Mouse (Mus musculus): Measurements from ENCODE around the gene Dda1.
A peak's percentile ranks its signal among the peaks of the same experiment; 100 is the strongest.

Dda1 gene

GRCm38 (mm10) chr8:71495039-71495438 lies 26.0 kb downstream of the Dda1 start:
- DNase-seq (ENCODE audit: low read depth, low spot score) = peak; percentile 94

GRCm38 (mm10) chr8:71495811-71496210 lies 26.8 kb downstream of the Dda1 start:
- peak; percentile 57 for DNase-seq (ENCODE audit: low read depth, low spot score)

GRCm38 (mm10) chr8:71496481-71496880 lies 27.5 kb downstream of the Dda1 start:
- peak; percentile 93 for DNase-seq (ENCODE audit: low read depth, low spot score)

GRCm38 (mm10) chr8:71497077-71497645 lies 28.2 kb downstream of the Dda1 start:
- no peak for DNase-seq (ENCODE audit: low read depth, low spot score)

- DNase-seq (ENCODE audit: low read depth, low spot score) = no peak
These were observed 29.0 kb downstream of the Dda1 start for GRCm38 (mm10) chr8:71497881-71498501.

GRCm38 (mm10) chr8:71498816-71499690 lies 30.1 kb downstream of the Dda1 start:
- DNase-seq (ENCODE audit: low read depth, low spot score) = no peak

- DNase-seq (ENCODE audit: low read depth, low spot score) = no peak
These were observed 35.4 kb downstream of the Dda1 start for GRCm38 (mm10) chr8:71504349-71504748.

GRCm38 (mm10) chr8:71505326-71505725 lies 36.3 kb downstream of the Dda1 start:
- DNase-seq (ENCODE audit: low read depth, low spot score) = peak; percentile 84

- DNase-seq (ENCODE audit: low read depth, low spot score) = peak; percentile 76
These were observed 37.0 kb downstream of the Dda1 start for GRCm38 (mm10) chr8:71505979-71506378.

GRCm38 (mm10) chr8:71507589-71508104 lies 38.6 kb downstream of the Dda1 start:
- no peak for DNase-seq (ENCODE audit: low read depth, low spot score)

- DNase-seq (ENCODE audit: low read depth, low spot score) = peak; percentile 89
These were observed 40.3 kb downstream of the Dda1 start for GRCm38 (mm10) chr8:71509316-71509715.

GRCm38 (mm10) chr8:71511644-71512043 lies 42.6 kb downstream of the Dda1 start, which contains the start of gene Plvap:
TSS of gene Plvap (minus strand) at chr8:71511752.
- DNase-seq (ENCODE audit: low read depth, low spot score) = no peak

GRCm38 (mm10) chr8:71513018-71513754 lies 44.2 kb downstream of the Dda1 start:
- DNase-seq (ENCODE audit: low read depth, low spot score) = no peak

GRCm38 (mm10) chr8:71515043-71515442 lies 46.0 kb downstream of the Dda1 start:
- no peak for DNase-seq (ENCODE audit: low read depth, low spot score)

GRCm38 (mm10) chr8:71516786-71517185 lies 47.8 kb downstream of the Dda1 start:
- DNase-seq (ENCODE audit: low read depth, low spot score) = peak; percentile 34

- peak; percentile 92 for DNase-seq (ENCODE audit: low read depth, low spot score)
These were observed 50.2 kb downstream of the Dda1 start for GRCm38 (mm10) chr8:71519037-71519825.

- DNase-seq (ENCODE audit: low read depth, low spot score) = peak; percentile 99
These were observed 52.6 kb downstream of the Dda1 start for GRCm38 (mm10) chr8:71521634-71522033.

GRCm38 (mm10) chr8:71525226-71526050 lies 56.4 kb downstream of the Dda1 start, which contains the start of gene Ccdc194:
TSS of gene Ccdc194 (minus strand) at chr8:71525711.
- no peak for DNase-seq (ENCODE audit: low read depth, low spot score)

Data from 3T3-L1 (cell line).